Mouse (Mus musculus) ES-E14 (cell line): Measurements from ENCODE around the gene Trim30c.

Experiments
- CHD2 ChIP-seq: IDR thresholded peaks from 2 replicates; pipeline ENCODE4 v1.6.1; 2014; ENCODE audit warnings: mild to moderate bottlenecking, low read depth, low read length, inconsistent platforms
- HCFC1 ChIP-seq: IDR thresholded peaks from 2 replicates; pipeline ENCODE4 v1.6.1; 2012; ENCODE audit warnings: low read length, inconsistent platforms, borderline replicate concordance; ENCODE audit not compliant: insufficient read depth
- MAFK ChIP-seq: IDR thresholded peaks from 2 replicates; pipeline ENCODE4 v1.6.1; 2014; ENCODE audit warnings: mild to moderate bottlenecking, low read depth, low read length, inconsistent platforms; ENCODE audit not compliant: insufficient read depth
- ZC3H11A ChIP-seq: IDR thresholded peaks from 2 replicates; pipeline ENCODE4 v1.6.1; 2012; ENCODE audit warnings: low read depth, mild to moderate bottlenecking, inconsistent platforms, low read length, borderline replicate concordance
- ZNF384 ChIP-seq: IDR thresholded peaks from 2 replicates; pipeline ENCODE4 v1.6.1; 2012; ENCODE audit warnings: low read depth, low read length, inconsistent platforms

- TF ChIP-seq HCFC1 (no peak), ZNF384 (no peak), MAFK (no peak), ZC3H11A (no peak), CHD2 (no peak)
Measured at GRCm38 (mm10) chr7:104445961-104446645, 45.5 kb upstream of the Trim30c start.
